ENCODE assay signal across 8 mouse cellular contexts in genomic region chr4:129882555-129883293, GRCm38 (mm10). TPM values are rescaled to one million over a fixed set of nuclear protein-coding genes. Genes with fewer than 3 reads are reported as not detected.
DNase-seq lines count a peak whose midpoint lies in the region; ATAC-seq lines count a peak whose summit lies in the region.

No protein-coding gene starts in this region.

- H3K9me3 ChIP-seq in hindbrain, embryonic 13.5 days, result no peaks in the 10 kb centered on the region

- DNase-seq in urinary bladder, adult 18-20 months (ENCODE audit: low spot score in 2 of 2), result peak; percentile 34 to 57
- DNase-seq in urinary bladder, adult 2 months (ENCODE audit: low spot score), result no peak
- DNase-seq in layer of hippocampus, postnatal 36 days, result peak; percentile 41 to 46
- peak; percentile 77 for DNase-seq in lung, postnatal 36 days
- peak; percentile 22 for DNase-seq in right cerebral cortex, postnatal 4 days
- no peak for DNase-seq in c-Kit-positive CD71-positive TER-119-positive erythroid progenitor cells, embryonic 14.5 days (ENCODE audit: low spot score)

- no peaks in the 10 kb centered on the region for H3K27me3 ChIP-seq in hindbrain, embryonic 13.5 days

- no peaks in the 10 kb centered on the region for H3K36me3 ChIP-seq in hindbrain, embryonic 13.5 days

- H3K9ac ChIP-seq in hindbrain, embryonic 13.5 days, result no peak overlapping the region

- H3K4me1 ChIP-seq in hindbrain, embryonic 13.5 days (replicated peaks), result peaks cover 25% of the 10 kb centered on the region

- ATAC-seq in frontal cortex, adult (ENCODE audit: low TSS enrichment), result peak; percentile 72; the same call in 1 of the 2 replicates
- no peak for ATAC-seq in hindbrain, embryonic 13.5 days (ENCODE audit: low FRiP score)

- WGBS in hindbrain, embryonic 13.5 days, result 33% methylated on average over 11 of the region's 11 CpGs

- no peak overlapping the region for H3K4me3 ChIP-seq in hindbrain, embryonic 13.5 days

- H3K4me2 ChIP-seq in hindbrain, embryonic 13.5 days, result 0 out of 2 replicates have a peak overlapping the region, but pooled peaks have one; percentile 5

- H3K27ac ChIP-seq in hindbrain, embryonic 13.5 days, result no peak overlapping the region

RNA-seq across cellular contexts. Expression of gene Spocd1, which starts 46.3 kb away (rescaled TPM):
- not detected in 2 replicates for polyA plus RNA-seq in urinary bladder, adult 2 months (2012; rRNA removed)
- not detected in 2 replicates for polyA plus RNA-seq in hindbrain, embryonic 13.5 days (2015; fragmentation: Nextera tagmentation; extraction: Ambion mirVana)
- under 1 TPM; 0.51 to 0.55 TPM for total RNA-seq in layer of hippocampus, postnatal 36 days (2021)

Comparison
In these comparisons a context has a peak if more than half of its experiments do, and no peak if none do; other contexts are left out.
1. DNase-seq: peak in urinary bladder, adult 18-20 months (2 of 2), layer of hippocampus, postnatal 36 days (2 of 2), lung, postnatal 36 days (single experiment) and right cerebral cortex, postnatal 4 days (single experiment); none in urinary bladder, adult 2 months (single experiment) and c-Kit-positive CD71-positive TER-119-positive erythroid progenitor cells, embryonic 14.5 days (single experiment).